Mouse (Mus musculus) liver, embryonic 11.5 days (tissue): ENCODE measurements around the gene Tmco4. TPM values are rescaled to one million over a fixed set of nuclear protein-coding genes. Genes with fewer than 3 reads are reported as not detected.

Source experiments
- ATAC-seq: fragments of 200-750 bp; cut with Nextera tagmentation; replicated peaks from 2 replicates; pipeline ENCODE4 v1.8.0; 2017; ENCODE audit warnings: moderate number of reproducible peaks, mild to moderate bottlenecking, moderate TSS enrichment, moderate library complexity; ENCODE audit not compliant: low FRiP score
- DNase-seq: peaks from one replicate; pipeline ENCODE4 v3.0.0-alpha.2; 2017; ENCODE audit warnings: low spot score
- H3K27ac ChIP-seq: fragments of 300-500 bp; sonication (generic); 2 replicates; pipeline ENCODE4 v1.5.1; 2014; ENCODE audit warnings: mild to moderate bottlenecking, low read depth, low read length, control low read depth
- H3K27me3 ChIP-seq: fragments of 300-500 bp; sonication (generic); replicated peaks from 2 replicates; pipeline ENCODE4 v1.6.1; 2014; ENCODE audit warnings: low read length, mixed read lengths; ENCODE audit not compliant: control insufficient read depth, insufficient read depth
- H3K36me3 ChIP-seq: fragments of 300-500 bp; sonication (generic); 2 replicates; pipeline ENCODE4 v1.6.1; 2014; ENCODE audit warnings: mild to moderate bottlenecking, low read length, moderate library complexity, mixed read lengths; ENCODE audit not compliant: control insufficient read depth, insufficient read depth
- H3K4me1 ChIP-seq: fragments of 300-500 bp; sonication (generic); replicated peaks from 2 replicates; pipeline ENCODE4 v1.6.1; 2014; ENCODE audit warnings: low read length, mixed read lengths; ENCODE audit not compliant: control insufficient read depth, insufficient read depth
- H3K4me2 ChIP-seq: fragments of 300-500 bp; sonication (generic); 2 replicates; pipeline ENCODE4 v1.6.1; 2014; ENCODE audit warnings: mild to moderate bottlenecking, control low read depth, moderate library complexity
- H3K4me3 ChIP-seq: fragments of 300-500 bp; sonication (generic); 2 replicates; pipeline ENCODE4 v1.5.1; 2014; ENCODE audit warnings: low read depth, low read length, control low read depth
- H3K9ac ChIP-seq: fragments of 300-500 bp; sonication (generic); 2 replicates; pipeline ENCODE4 v1.6.1; 2014; ENCODE audit warnings: low read depth, low read length, control low read depth
- H3K9me3 ChIP-seq: fragments of 300-500 bp; sonication (generic); 2 replicates; pipeline ENCODE4 v1.6.1; 2016; ENCODE audit warnings: low read length, inconsistent platforms, mixed read lengths; ENCODE audit not compliant: control insufficient read depth
- WGBS: fragments of 180-500 bp; shearing (Covaris S2); extraction: QIAGEN DNeasy Blood & Tissue Kit; methylation state at CpG from one replicate; pipeline ENCODE4 v1.1.7; 2014; 5-methylcytosine and 5-hydroxymethylcytosine counted together
- polyA plus RNA-seq: library from polyadenylated mRNA; unstranded; fragments of >200 nt; fragmentation: Nextera tagmentation; extraction: Ambion mirVana; gene quantifications from 2 replicates; pipeline ENCODE4 v1.2.1, GENCODE M21; 2014

The Tmco4 gene
- polyA plus RNA-seq, 1 experiment from 2014 or later = 1.5 TPM

- Histone ChIP-seq H3K27me3 (peaks cover 35% of the 10 kb centered on the region), H3K9me3 (no peaks in the 10 kb centered on the region), H3K36me3 (no peaks in the 10 kb centered on the region), H3K27ac (no peak overlapping the region), H3K4me1 (peaks cover 3% of the 10 kb centered on the region; the same call in 1 of the 2 replicates), H3K4me3 (no peak overlapping the region), H3K4me2 (no peak overlapping the region), H3K9ac (no peak overlapping the region)
- ATAC-seq (no peak), DNase-seq (no peak)
- 90% methylated on average over 7 of the region's 7 CpGs for WGBS
Measured at GRCm38 (mm10) chr4:139080259-139080658, 107.6 kb downstream of the Tmco4 start.

GRCm38 (mm10) chr4:139081270-139081931 lies 108.7 kb downstream of the Tmco4 start:
- Histone ChIP-seq H3K4me1 (peaks cover 3% of the 10 kb centered on the region; the same call in 1 of the 2 replicates), H3K27me3 (peaks cover 24% of the 10 kb centered on the region), H3K36me3 (no peaks in the 10 kb centered on the region), H3K4me3 (no peak overlapping the region), H3K9ac (no peak overlapping the region), H3K4me2 (no peak overlapping the region), H3K9me3 (no peaks in the 10 kb centered on the region), H3K27ac (no peak overlapping the region)
- 68% methylated on average over 18 of the region's 18 CpGs for WGBS
- DNase-seq = no peak
- no peak for ATAC-seq

DNA sequence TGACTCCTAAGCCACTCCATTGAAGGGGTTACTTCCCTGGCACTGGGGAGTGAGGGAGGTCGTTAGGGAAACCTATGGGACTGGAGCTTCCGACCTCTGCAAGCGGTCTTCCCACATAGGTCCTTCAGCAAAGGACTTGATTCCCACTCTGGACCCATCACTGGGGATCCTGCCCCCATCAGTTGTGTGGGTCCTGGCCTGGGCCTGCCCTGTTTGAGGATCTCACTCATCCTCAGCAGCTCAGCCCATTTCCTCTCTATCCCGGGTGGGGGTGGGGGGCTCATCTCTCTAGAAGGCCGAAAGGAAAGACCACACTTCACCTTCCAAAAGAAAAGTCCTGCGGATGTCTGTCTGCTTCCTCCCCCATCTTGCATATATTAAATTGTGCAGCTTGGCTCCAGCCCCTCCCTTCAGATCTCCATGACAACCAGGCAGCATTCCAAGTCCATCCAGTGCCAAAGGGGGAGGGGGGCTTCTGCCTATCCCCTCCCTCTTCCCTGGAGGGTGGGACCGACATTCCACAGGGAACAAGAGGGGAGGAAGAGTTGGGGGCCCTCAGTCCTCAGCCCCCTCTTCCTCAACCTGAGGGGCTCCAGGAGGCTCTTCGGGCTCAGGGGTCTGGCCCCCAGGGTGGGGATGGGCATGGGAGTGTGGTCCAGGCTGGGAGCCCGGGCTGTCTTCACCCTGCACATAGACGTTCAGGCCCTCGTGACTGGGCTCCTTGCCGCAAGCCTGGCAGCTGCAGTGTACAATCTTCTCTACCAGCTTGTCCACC lies 110.3 kb downstream of the Tmco4 start:
- no peak overlapping the region for H3K27ac ChIP-seq
- no peak overlapping the region for H3K9ac ChIP-seq
- H3K27me3 ChIP-seq = peaks cover 17% of the 10 kb centered on the region
- 49% methylated on average over 12 of the region's 12 CpGs for WGBS
- no peaks in the 10 kb centered on the region for H3K36me3 ChIP-seq
- no peak overlapping the region for H3K4me2 ChIP-seq
- H3K4me1 ChIP-seq = peaks cover 3% of the 10 kb centered on the region; the same call in 1 of the 2 replicates
- ATAC-seq (no peak), DNase-seq (no peak)
- no peaks in the 10 kb centered on the region for H3K9me3 ChIP-seq
- H3K4me3 ChIP-seq = no peak overlapping the region

GRCm38 (mm10) chr4:139085337-139085736 lies 112.6 kb downstream of the Tmco4 start:
- H3K36me3 ChIP-seq = no peaks in the 10 kb centered on the region
- H3K9me3 ChIP-seq = no peaks in the 10 kb centered on the region
- 58% methylated on average over 11 of the region's 11 CpGs for WGBS
- DNase-seq = no peak
- no peak overlapping the region for H3K9ac ChIP-seq
- no peak overlapping the region for H3K27ac ChIP-seq
- no peak for ATAC-seq
- H3K4me2 ChIP-seq = no peak overlapping the region
- H3K4me3 ChIP-seq = no peak overlapping the region
- peaks cover 38% of the 10 kb centered on the region for H3K27me3 ChIP-seq
- H3K4me1 ChIP-seq = peaks cover 3% of the 10 kb centered on the region; the same call in 1 of the 2 replicates

DNA sequence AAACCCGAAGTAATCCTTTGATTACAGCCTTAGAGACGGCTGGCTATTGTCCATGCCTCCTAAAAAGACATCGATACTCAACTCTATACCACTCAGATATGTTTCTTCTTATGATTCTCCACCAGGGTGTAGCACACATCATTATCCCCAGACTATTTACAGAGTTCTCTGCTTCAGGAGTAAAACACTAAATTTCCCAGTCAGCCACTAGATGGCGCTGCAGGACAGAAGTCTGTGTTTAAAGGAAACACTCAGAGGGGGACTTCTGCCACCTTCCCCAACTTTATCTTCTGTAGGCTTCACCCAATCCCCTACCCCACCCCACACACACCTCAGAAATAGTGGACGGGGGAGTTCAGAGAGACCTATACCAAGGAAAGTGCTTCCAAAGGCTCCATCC lies 113.3 kb downstream of the Tmco4 start:
- Histone ChIP-seq H3K4me1 (peaks cover 3% of the 10 kb centered on the region; the same call in 1 of the 2 replicates), H3K4me3 (no peak overlapping the region), H3K27ac (no peak overlapping the region), H3K9ac (no peak overlapping the region), H3K9me3 (no peaks in the 10 kb centered on the region), H3K4me2 (no peak overlapping the region), H3K36me3 (no peaks in the 10 kb centered on the region), H3K27me3 (peaks cover 45% of the 10 kb centered on the region)
- WGBS = 23% methylated on average over 5 of the region's 5 CpGs
- ATAC-seq (no peak), DNase-seq (peak; percentile 73)

DNA sequence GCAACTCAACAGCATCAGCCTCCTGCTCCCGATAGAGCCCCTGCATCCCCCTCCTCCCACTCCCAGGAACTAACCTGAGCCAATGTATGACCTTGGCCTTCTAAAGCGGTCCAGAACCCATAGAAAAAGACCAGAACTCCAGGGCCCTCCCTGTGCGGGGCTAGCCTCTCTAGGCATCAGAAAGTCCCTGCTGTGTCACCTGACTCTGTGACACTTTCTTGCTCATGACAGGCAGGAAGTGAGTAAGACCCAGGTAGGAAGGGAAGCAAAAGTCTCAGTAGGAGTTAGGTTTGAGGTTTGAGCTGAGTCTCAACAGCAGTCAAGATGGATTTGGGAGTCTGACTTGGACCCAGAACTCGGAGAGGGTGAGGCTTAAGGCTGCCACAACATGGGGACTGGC lies 114.3 kb downstream of the Tmco4 start:
- Histone ChIP-seq H3K27ac (no peak overlapping the region), H3K27me3 (peaks cover 54% of the 10 kb centered on the region), H3K4me2 (no peak overlapping the region), H3K4me3 (no peak overlapping the region), H3K9me3 (no peaks in the 10 kb centered on the region), H3K36me3 (no peaks in the 10 kb centered on the region), H3K9ac (no peak overlapping the region), H3K4me1 (peaks cover 4% of the 10 kb centered on the region; the same call in 1 of the 2 replicates)
- no peak for ATAC-seq
- no peak for DNase-seq
- 54% methylated on average over 4 of the region's 4 CpGs for WGBS

DNA sequence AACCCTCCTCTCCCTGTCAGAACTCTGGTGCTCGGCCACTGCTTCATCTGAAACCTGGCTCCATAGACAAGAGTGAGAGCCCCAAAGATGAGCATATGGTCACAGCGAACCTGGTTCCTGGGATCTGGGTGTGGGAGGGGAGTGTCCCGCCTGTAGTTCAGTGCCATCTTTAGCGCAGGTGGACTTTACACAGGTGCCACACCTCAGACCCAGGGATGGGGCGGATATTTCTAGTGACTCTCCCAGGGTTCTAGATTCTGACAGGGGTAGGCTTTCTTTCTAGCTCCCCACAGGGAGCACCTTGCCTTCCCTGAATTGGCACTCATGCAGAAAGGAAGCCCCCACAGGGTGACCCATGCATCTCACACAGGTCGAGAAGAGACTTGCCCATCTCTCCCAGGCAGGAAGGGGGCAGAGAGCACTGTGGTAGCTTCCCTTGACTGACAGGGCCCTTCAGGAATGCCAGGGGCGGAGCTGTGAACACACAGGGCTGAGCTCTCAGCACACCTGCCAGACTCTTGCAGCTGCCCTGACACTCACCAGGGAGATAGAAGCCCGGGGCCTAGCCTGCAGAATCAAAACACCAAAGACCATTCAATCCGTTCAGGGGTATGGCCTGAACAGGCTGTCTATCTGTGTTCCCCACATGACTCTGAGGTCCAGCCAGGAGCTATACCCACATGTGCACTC lies 116.4 kb downstream of the Tmco4 start:
- no peak overlapping the region for H3K9ac ChIP-seq
- no peak overlapping the region for H3K4me3 ChIP-seq
- ATAC-seq (no peak), DNase-seq (no peak)
- H3K27me3 ChIP-seq = peaks cover 71% of the 10 kb centered on the region
- WGBS = 43% methylated on average over 9 of the region's 9 CpGs
- H3K4me1 ChIP-seq = peaks cover 3% of the 10 kb centered on the region
- no peak overlapping the region for H3K27ac ChIP-seq
- no peaks in the 10 kb centered on the region for H3K36me3 ChIP-seq
- no peak overlapping the region for H3K4me2 ChIP-seq
- H3K9me3 ChIP-seq = no peaks in the 10 kb centered on the region

GRCm38 (mm10) chr4:139090303-139090940 lies 117.7 kb downstream of the Tmco4 start:
- DNase-seq (no peak), ATAC-seq (no peak)
- 55% methylated on average over 15 of the region's 15 CpGs for WGBS
- no peak overlapping the region for H3K27ac ChIP-seq
- H3K36me3 ChIP-seq = no peaks in the 10 kb centered on the region
- H3K4me3 ChIP-seq = no peak overlapping the region
- H3K9ac ChIP-seq = no peak overlapping the region
- peaks cover 3% of the 10 kb centered on the region for H3K4me1 ChIP-seq
- peaks cover 6% of the 10 kb centered on the region; the same call in 1 of the 2 replicates for H3K9me3 ChIP-seq
- H3K4me2 ChIP-seq = no peak overlapping the region
- peaks cover 77% of the 10 kb centered on the region for H3K27me3 ChIP-seq
